Mouse (Mus musculus) liver, postnatal 0 days (tissue): ENCODE data around the gene Plcl2.

Experiments used
- CTCF ChIP-seq: sonication (generic); IDR thresholded peaks from 2 replicates; pipeline ENCODE4 v1.5.1; 2016; ENCODE audit warnings: antibody characterized with exemption, low read depth
- EP300 ChIP-seq: IDR thresholded peaks from 2 replicates; pipeline ENCODE4 v1.6.1; 2016; ENCODE audit warnings: antibody characterized with exemption, low read depth, mild to moderate bottlenecking

- TF ChIP-seq CTCF = no peak
- no peak for TF ChIP-seq EP300
Observed at GRCm38 (mm10) chr17:50667596-50667995, 158.4 kb downstream of the Plcl2 start.
